Mouse (Mus musculus): ENCODE measurements around the gene Cntn3. TPM values are rescaled to one million over a fixed set of nuclear protein-coding genes. Genes with fewer than 3 reads are reported as not detected.

Cntn3 gene
- polyA plus RNA-seq, 1 experiment from 2014 or later: 0.74 TPM

GRCm38 (mm10) chr6:102567496-102567895, 5.4 kb downstream of the Cntn3 start:
- Histone ChIP-seq H3K9me3 (ENCODE audit: control insufficient read depth) (no peaks in the 10 kb centered on the region), H3K4me3 (ENCODE audit: low read depth, low read length) (no peak overlapping the region), H3K27me3 (replicated peaks; ENCODE audit: control insufficient read depth, insufficient read depth, low read length) (peaks cover 15% of the 10 kb centered on the region; the same call in 1 of the 2 replicates), H3K9ac (ENCODE audit: low read depth, low read length) (no peak overlapping the region), H3K4me1 (replicated peaks; ENCODE audit: control insufficient read depth, insufficient read depth, low read length) (no peaks in the 10 kb centered on the region), H3K36me3 (ENCODE audit: control insufficient read depth, insufficient read depth) (no peaks in the 10 kb centered on the region), H3K4me2 (replicated peaks; ENCODE audit: low read depth) (no peak overlapping the region), H3K27ac (ENCODE audit: low read depth, low read length) (no peak overlapping the region)
- ATAC-seq: no peak
- TF ChIP-seq CTCF (IDR thresholded peaks at IDR 0.05; ENCODE audit: low read depth): no peak
- WGBS: 57% methylated on average over 1 of the region's 1 CpGs

GRCm38 (mm10) chr6:102565228-102565627, 7.7 kb downstream of the Cntn3 start:
- Histone ChIP-seq H3K9me3 (ENCODE audit: control insufficient read depth) (no peaks in the 10 kb centered on the region), H3K27me3 (replicated peaks; ENCODE audit: control insufficient read depth, insufficient read depth, low read length) (peaks cover 15% of the 10 kb centered on the region; the same call in 1 of the 2 replicates), H3K4me1 (replicated peaks; ENCODE audit: control insufficient read depth, insufficient read depth, low read length) (no peaks in the 10 kb centered on the region), H3K36me3 (ENCODE audit: control insufficient read depth, insufficient read depth) (no peaks in the 10 kb centered on the region), H3K9ac (ENCODE audit: low read depth, low read length) (no peak overlapping the region), H3K27ac (ENCODE audit: low read depth, low read length) (no peak overlapping the region), H3K4me2 (replicated peaks; ENCODE audit: low read depth) (no peak overlapping the region), H3K4me3 (ENCODE audit: low read depth, low read length) (no peak overlapping the region)
- WGBS: 93% methylated on average over 1 of the region's 1 CpGs
- no peak for ATAC-seq
- TF ChIP-seq CTCF (IDR thresholded peaks at IDR 0.05; ENCODE audit: low read depth): no peak

GRCm38 (mm10) chr6:102564011-102564731, 8.7 kb downstream of the Cntn3 start:
- peak overlapping the region; percentile 76 for H3K4me2 ChIP-seq (replicated peaks; ENCODE audit: low read depth)
- 1% methylated on average over 60 of the region's 63 CpGs for WGBS
- no peaks in the 10 kb centered on the region for H3K36me3 ChIP-seq (ENCODE audit: control insufficient read depth, insufficient read depth)
- TF ChIP-seq CTCF (IDR thresholded peaks at IDR 0.05; ENCODE audit: low read depth): peak; percentile 37
- peak; percentile 33; the same call in 1 of the 2 replicates for ATAC-seq
- no peaks in the 10 kb centered on the region for H3K9me3 ChIP-seq (ENCODE audit: control insufficient read depth)
- peaks cover 15% of the 10 kb centered on the region; the same call in 1 of the 2 replicates for H3K27me3 ChIP-seq (replicated peaks; ENCODE audit: control insufficient read depth, insufficient read depth, low read length)
- H3K27ac ChIP-seq (ENCODE audit: low read depth, low read length): no peak overlapping the region
- no peak overlapping the region; the same call in 1 of the 2 replicates for H3K9ac ChIP-seq (ENCODE audit: low read depth, low read length)
- peak overlapping the region; percentile 44 for H3K4me3 ChIP-seq (ENCODE audit: low read depth, low read length)
- H3K4me1 ChIP-seq (replicated peaks; ENCODE audit: control insufficient read depth, insufficient read depth, low read length): no peaks in the 10 kb centered on the region

- Histone ChIP-seq H3K4me2 (replicated peaks; ENCODE audit: low read depth) (peak overlapping the region; percentile 76), H3K9ac (ENCODE audit: low read depth, low read length) (no peak overlapping the region), H3K27ac (ENCODE audit: low read depth, low read length) (no peak overlapping the region), H3K4me3 (ENCODE audit: low read depth, low read length) (peak overlapping the region; percentile 44), H3K4me1 (replicated peaks; ENCODE audit: control insufficient read depth, insufficient read depth, low read length) (no peaks in the 10 kb centered on the region), H3K36me3 (ENCODE audit: control insufficient read depth, insufficient read depth) (no peaks in the 10 kb centered on the region), H3K27me3 (replicated peaks; ENCODE audit: control insufficient read depth, insufficient read depth, low read length) (peaks cover 15% of the 10 kb centered on the region; the same call in 1 of the 2 replicates), H3K9me3 (ENCODE audit: control insufficient read depth) (no peaks in the 10 kb centered on the region)
- 5% methylated on average over 7 of the region's 7 CpGs for WGBS
- no peak for TF ChIP-seq CTCF (IDR thresholded peaks at IDR 0.05; ENCODE audit: low read depth)
- no peak for ATAC-seq
Measured at GRCm38 (mm10) chr6:102563431-102563830, 9.5 kb downstream of the Cntn3 start.

GRCm38 (mm10) chr6:102557521-102557920, 15.4 kb downstream of the Cntn3 start:
- H3K9me3 ChIP-seq (ENCODE audit: control insufficient read depth): no peaks in the 10 kb centered on the region

GRCm38 (mm10) chr6:102556497-102556896, 16.4 kb downstream of the Cntn3 start:
- no peak overlapping the region for H3K27ac ChIP-seq (ENCODE audit: low read depth, low read length)
- no peaks in the 10 kb centered on the region for H3K4me1 ChIP-seq (replicated peaks; ENCODE audit: control insufficient read depth, insufficient read depth, low read length)
- TF ChIP-seq CTCF (IDR thresholded peaks at IDR 0.05; ENCODE audit: low read depth): no peak
- no peak overlapping the region for H3K4me2 ChIP-seq (replicated peaks; ENCODE audit: low read depth)
- WGBS: 60% methylated on average over 3 of the region's 3 CpGs
- no peak overlapping the region for H3K9ac ChIP-seq (ENCODE audit: low read depth, low read length)
- no peaks in the 10 kb centered on the region for H3K27me3 ChIP-seq (replicated peaks; ENCODE audit: control insufficient read depth, insufficient read depth, low read length)
- no peak overlapping the region for H3K4me3 ChIP-seq (ENCODE audit: low read depth, low read length)
- no peak for ATAC-seq
- H3K9me3 ChIP-seq (ENCODE audit: control insufficient read depth): no peaks in the 10 kb centered on the region
- H3K36me3 ChIP-seq (ENCODE audit: control insufficient read depth, insufficient read depth): no peaks in the 10 kb centered on the region

More at GRCm38 (mm10) chr6:102557521-102557920, 15.4 kb downstream of the Cntn3 start:
- Histone ChIP-seq H3K4me3 (ENCODE audit: low read depth, low read length) (no peak overlapping the region), H3K4me2 (replicated peaks; ENCODE audit: low read depth) (no peak overlapping the region), H3K9ac (ENCODE audit: low read depth, low read length) (no peak overlapping the region), H3K36me3 (ENCODE audit: control insufficient read depth, insufficient read depth) (no peaks in the 10 kb centered on the region), H3K27me3 (replicated peaks; ENCODE audit: control insufficient read depth, insufficient read depth, low read length) (no peaks in the 10 kb centered on the region), H3K27ac (ENCODE audit: low read depth, low read length) (no peak overlapping the region), H3K4me1 (replicated peaks; ENCODE audit: control insufficient read depth, insufficient read depth, low read length) (no peaks in the 10 kb centered on the region)
- TF ChIP-seq CTCF (IDR thresholded peaks at IDR 0.05; ENCODE audit: low read depth): no peak
- WGBS: 84% methylated on average over 3 of the region's 3 CpGs
- no peak for ATAC-seq
